11 mouse cellular contexts compared by ENCODE assay signal in the genomic region with DNA sequence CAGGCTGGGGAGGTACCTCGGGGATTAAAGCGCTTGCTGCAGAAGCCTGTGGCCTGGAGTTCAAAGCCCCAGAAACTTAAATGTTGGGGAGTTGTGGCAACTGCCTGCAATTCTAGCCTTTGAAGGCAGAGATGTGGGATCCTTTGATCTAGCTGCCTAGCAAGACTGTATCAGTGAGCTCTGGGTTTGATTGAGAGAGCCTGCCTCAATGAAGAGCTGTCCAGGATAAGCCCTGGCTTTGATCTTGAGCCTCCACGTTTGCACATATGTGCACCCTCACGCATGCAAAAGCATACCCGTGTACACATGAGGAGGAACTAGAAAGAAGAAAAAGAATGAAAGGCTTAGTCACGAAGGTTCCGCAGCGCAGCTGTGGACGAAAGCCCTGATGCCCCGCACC. TPM values are rescaled to one million over a fixed set of nuclear protein-coding genes. Genes with fewer than 3 reads are reported as not detected.
A peak's percentile ranks its signal among the peaks of the same experiment; 100 is the strongest.
DNase-seq lines count a peak whose midpoint lies in the region; ATAC-seq and TF ChIP-seq lines count a peak whose summit lies in the region.
"Had no signal": no experiment of that assay in that cellular context is flagged by ENCODE, and none has a peak within 500 bp of the region (broad histone marks: within the 10 kb centered on the region; RNA-seq: fewer than 3 reads in every experiment).

No protein-coding gene starts in this region.

- H3K27ac ChIP-seq in forebrain, embryonic 15.5 days (replicated peaks): no peak overlapping the region
- H3K27ac ChIP-seq in forebrain, embryonic 13.5 days: no peak overlapping the region
- H3K27ac ChIP-seq in hindbrain, postnatal 0 days: no peak overlapping the region
- no peak overlapping the region for H3K27ac ChIP-seq in liver, embryonic 12.5 days
- H3K27ac ChIP-seq: limb, embryonic 13.5 days had no signal

- H3K4me2 ChIP-seq in forebrain, embryonic 15.5 days (replicated peaks): no peak overlapping the region
- H3K4me2 ChIP-seq in forebrain, embryonic 13.5 days: no peak overlapping the region
- H3K4me2 ChIP-seq in hindbrain, postnatal 0 days (ENCODE audit: low read depth, low read length): no peak overlapping the region
- H3K4me2 ChIP-seq in liver, embryonic 12.5 days: no peak overlapping the region
- H3K4me2 ChIP-seq: limb, embryonic 13.5 days had no signal

- H3K4me3 ChIP-seq in forebrain, embryonic 15.5 days: no peak overlapping the region
- H3K4me3 ChIP-seq in forebrain, embryonic 13.5 days: no peak overlapping the region
- no peak overlapping the region for H3K4me3 ChIP-seq in hindbrain, postnatal 0 days (ENCODE audit: low read length)
- no peak overlapping the region for H3K4me3 ChIP-seq in liver, embryonic 12.5 days
- H3K4me3 ChIP-seq: limb, embryonic 13.5 days had no signal

- H3K9ac ChIP-seq in forebrain, embryonic 15.5 days (replicated peaks): 0 out of 2 replicates have a peak overlapping the region, but pooled peaks have one; percentile 8
- no peak overlapping the region for H3K9ac ChIP-seq in forebrain, embryonic 13.5 days
- no peak overlapping the region for H3K9ac ChIP-seq in hindbrain, postnatal 0 days (replicated peaks; ENCODE audit: low read length)
- H3K9ac ChIP-seq in liver, embryonic 12.5 days: no peak overlapping the region
- H3K9ac ChIP-seq: limb, embryonic 13.5 days had no signal

- H3K36me3 ChIP-seq in forebrain, embryonic 15.5 days: no peaks in the 10 kb centered on the region
- no peaks in the 10 kb centered on the region for H3K36me3 ChIP-seq in forebrain, embryonic 13.5 days (ENCODE audit: poor library complexity, severe bottlenecking)
- H3K36me3 ChIP-seq in hindbrain, postnatal 0 days (ENCODE audit: insufficient read depth, low read length): no peaks in the 10 kb centered on the region
- H3K36me3 ChIP-seq in liver, embryonic 12.5 days: no peaks in the 10 kb centered on the region
- H3K36me3 ChIP-seq: limb, embryonic 13.5 days had no signal

- DNase-seq in MN1 (ENCODE audit: low spot score): peak; percentile 44
- peak; percentile 55 for DNase-seq in hindbrain, postnatal 0 days (ENCODE audit: low spot score)
- DNase-seq in thymus, postnatal 0 days (ENCODE audit: low spot score): peak; percentile 66
- DNase-seq in right cerebral cortex, postnatal 14 days: no peak
- DNase-seq: gastrocnemius, postnatal 25 days; kidney, adult 18-20 months had no signal

- peaks cover 12% of the 10 kb centered on the region for H3K4me1 ChIP-seq in forebrain, embryonic 15.5 days
- peaks cover 5% of the 10 kb centered on the region; the same call in 1 of the 2 replicates for H3K4me1 ChIP-seq in forebrain, embryonic 13.5 days
- H3K4me1 ChIP-seq in hindbrain, postnatal 0 days (ENCODE audit: insufficient read depth, low read length): no peaks in the 10 kb centered on the region
- H3K4me1 ChIP-seq in liver, embryonic 12.5 days: peaks cover 20% of the 10 kb centered on the region
- H3K4me1 ChIP-seq: limb, embryonic 13.5 days had no signal

- no peak for ATAC-seq in forebrain, embryonic 15.5 days (replicated peaks)
- ATAC-seq in forebrain, embryonic 13.5 days: no peak
- no peak for ATAC-seq in hindbrain, postnatal 0 days
- no peak for ATAC-seq in granulocyte monocyte progenitor cell, adult 5-6 weeks (replicated peaks; ENCODE audit: poor library complexity, severe bottlenecking)
- ATAC-seq in liver, embryonic 12.5 days: no peak

- TF ChIP-seq CTCF in hindbrain, postnatal 0 days (IDR thresholded peaks at IDR 0.05; ENCODE audit: low read depth): no peak

- WGBS in forebrain, embryonic 15.5 days: 67% methylated on average over 10 of the region's 10 CpGs
- 70% methylated on average over 10 of the region's 10 CpGs for WGBS in forebrain, embryonic 13.5 days
- WGBS in hindbrain, postnatal 0 days: 71% methylated on average over 10 of the region's 10 CpGs
- WGBS in liver, embryonic 12.5 days (ENCODE audit: insufficient replicate concordance): 77% methylated on average over 10 of the region's 10 CpGs

- no peaks in the 10 kb centered on the region for H3K27me3 ChIP-seq in forebrain, embryonic 15.5 days
- no peaks in the 10 kb centered on the region for H3K27me3 ChIP-seq in forebrain, embryonic 13.5 days
- no peaks in the 10 kb centered on the region for H3K27me3 ChIP-seq in hindbrain, postnatal 0 days (ENCODE audit: insufficient read depth, low read length)
- peaks cover 27% of the 10 kb centered on the region for H3K27me3 ChIP-seq in liver, embryonic 12.5 days (replicated peaks)
- H3K27me3 ChIP-seq: limb, embryonic 13.5 days had no signal

- H3K9me3 ChIP-seq in forebrain, embryonic 15.5 days: no peaks in the 10 kb centered on the region
- no peaks in the 10 kb centered on the region for H3K9me3 ChIP-seq in forebrain, embryonic 13.5 days (replicated peaks)
- no peaks in the 10 kb centered on the region for H3K9me3 ChIP-seq in hindbrain, postnatal 0 days (ENCODE audit: low read length)
- H3K9me3 ChIP-seq in liver, embryonic 12.5 days (replicated peaks): no peaks in the 10 kb centered on the region
- H3K9me3 ChIP-seq: limb, embryonic 13.5 days had no signal

RNA-seq across cellular contexts. Expression of gene Stmn1, which starts 31.5 kb away (rescaled TPM):
- polyA plus RNA-seq in forebrain, embryonic 15.5 days (2015; fragmentation: Nextera tagmentation; extraction: Ambion mirVana): 7,875 and 7,989 TPM in 2 replicates
- polyA plus RNA-seq in forebrain, embryonic 13.5 days (2015; fragmentation: Nextera tagmentation; extraction: Ambion mirVana): 6,579 and 6,954 TPM in 2 replicates
- 667 and 752 TPM in 2 replicates for total RNA-seq in hindbrain, postnatal 0 days (2014; rRNA removed)
- 4,115 and 4,307 TPM in 2 replicates for polyA plus RNA-seq in hindbrain, postnatal 0 days (2015; fragmentation: Nextera tagmentation; extraction: Ambion mirVana)
- 1,989 and 2,008 TPM in 2 replicates for polyA plus RNA-seq in thymus, postnatal 0 days (2015; fragmentation: Nextera tagmentation; extraction: Ambion mirVana)
- total RNA-seq in granulocyte monocyte progenitor cell, adult 5-6 weeks (2014; fragmentation: Nextera tagmentation): 878 and 904 TPM in 2 replicates
- total RNA-seq in granulocyte monocyte progenitor cell, adult 5-6 weeks (2017): 966 and 982 TPM in 2 replicates
- polyA plus RNA-seq in liver, embryonic 12.5 days (2016; fragmentation: Nextera tagmentation; extraction: Ambion mirVana): 558 and 570 TPM in 2 replicates

RNA-seq across cellular contexts. Expression of gene Pafah2, which starts 40.5 kb away (rescaled TPM):
- 7.7 TPM in 2 replicates for polyA plus RNA-seq in forebrain, embryonic 15.5 days (2015; fragmentation: Nextera tagmentation; extraction: Ambion mirVana)
- 6.3 and 6.5 TPM in 2 replicates for polyA plus RNA-seq in forebrain, embryonic 13.5 days (2015; fragmentation: Nextera tagmentation; extraction: Ambion mirVana)
- 12.1 and 17.9 TPM in 2 replicates for total RNA-seq in hindbrain, postnatal 0 days (2014; rRNA removed)
- polyA plus RNA-seq in hindbrain, postnatal 0 days (2015; fragmentation: Nextera tagmentation; extraction: Ambion mirVana): 5.3 and 6.7 TPM in 2 replicates
- polyA plus RNA-seq in thymus, postnatal 0 days (2015; fragmentation: Nextera tagmentation; extraction: Ambion mirVana): 4.6 and 5.3 TPM in 2 replicates
- 10.5 and 22.1 TPM in 2 replicates for total RNA-seq in granulocyte monocyte progenitor cell, adult 5-6 weeks (2014; fragmentation: Nextera tagmentation)
- total RNA-seq in granulocyte monocyte progenitor cell, adult 5-6 weeks (2017): 10.4 and 10.6 TPM in 2 replicates
- 4.7 and 5.2 TPM in 2 replicates for polyA plus RNA-seq in liver, embryonic 12.5 days (2016; fragmentation: Nextera tagmentation; extraction: Ambion mirVana)

RNA-seq across cellular contexts. Expression of gene Extl1, which starts 53.0 kb away (rescaled TPM):
- polyA plus RNA-seq in forebrain, embryonic 15.5 days (2015; fragmentation: Nextera tagmentation; extraction: Ambion mirVana): 0.22 and 0.34 TPM in 2 replicates
- polyA plus RNA-seq in forebrain, embryonic 13.5 days (2015; fragmentation: Nextera tagmentation; extraction: Ambion mirVana): 0.12 and 0.37 TPM in 2 replicates
- total RNA-seq in hindbrain, postnatal 0 days (2014; rRNA removed): 0.54 and 1.8 TPM in 2 replicates
- 0.39 and 0.66 TPM in 2 replicates for polyA plus RNA-seq in hindbrain, postnatal 0 days (2015; fragmentation: Nextera tagmentation; extraction: Ambion mirVana)
- 2.9 and 3.3 TPM in 2 replicates for polyA plus RNA-seq in thymus, postnatal 0 days (2015; fragmentation: Nextera tagmentation; extraction: Ambion mirVana)
- not detected in 2 replicates for total RNA-seq in granulocyte monocyte progenitor cell, adult 5-6 weeks (2014; fragmentation: Nextera tagmentation)
- total RNA-seq in granulocyte monocyte progenitor cell, adult 5-6 weeks (2017): not detected in 2 replicates
- polyA plus RNA-seq in liver, embryonic 12.5 days (2016; fragmentation: Nextera tagmentation; extraction: Ambion mirVana): 0.25 and 0.36 TPM in 2 replicates

RNA-seq across cellular contexts. Expression of gene Paqr7, which starts 59.8 kb away (rescaled TPM):
- polyA plus RNA-seq in forebrain, embryonic 15.5 days (2015; fragmentation: Nextera tagmentation; extraction: Ambion mirVana): 10.8 and 12.3 TPM in 2 replicates
- 5.5 and 6.0 TPM in 2 replicates for polyA plus RNA-seq in forebrain, embryonic 13.5 days (2015; fragmentation: Nextera tagmentation; extraction: Ambion mirVana)
- total RNA-seq in hindbrain, postnatal 0 days (2014; rRNA removed): 121 and 142 TPM in 2 replicates
- 41.1 and 43.5 TPM in 2 replicates for polyA plus RNA-seq in hindbrain, postnatal 0 days (2015; fragmentation: Nextera tagmentation; extraction: Ambion mirVana)
- 8.1 TPM in 2 replicates for polyA plus RNA-seq in thymus, postnatal 0 days (2015; fragmentation: Nextera tagmentation; extraction: Ambion mirVana)
- total RNA-seq in granulocyte monocyte progenitor cell, adult 5-6 weeks (2014; fragmentation: Nextera tagmentation): 11.2 and 12.9 TPM in 2 replicates
- 9.5 and 12.8 TPM in 2 replicates for total RNA-seq in granulocyte monocyte progenitor cell, adult 5-6 weeks (2017)
- polyA plus RNA-seq in liver, embryonic 12.5 days (2016; fragmentation: Nextera tagmentation; extraction: Ambion mirVana): 6.5 and 7.2 TPM in 2 replicates
